Mouse (Mus musculus) midbrain, embryonic 14.5 days (tissue): ENCODE measurements around the gene Hist1h2bb. TPM values are rescaled to one million over a fixed set of nuclear protein-coding genes. Genes with fewer than 3 reads are reported as not detected.
"Not testable (repeated sequence)": the region's sequence is repeated elsewhere in the genome, so short reads cannot be mapped to it uniquely, and the experiment has no call there.

ENCODE experiments used
- ATAC-seq: fragments of 200-750 bp; cut with Nextera tagmentation; 2 replicates; pipeline ENCODE4 v1.8.0; 2017; ENCODE audit warnings: moderate number of reproducible peaks, moderate library complexity; ENCODE audit not compliant: low FRiP score, low TSS enrichment
- DNase-seq: peaks from one replicate; pipeline ENCODE4 v3.0.0-alpha.2; 2015
- H3K27ac ChIP-seq: fragments of 300-500 bp; sonication (generic); replicated peaks from 2 replicates; pipeline ENCODE4 v1.5.1; 2014; ENCODE audit warnings: mild to moderate bottlenecking, low read depth, low read length, moderate library complexity
- H3K27me3 ChIP-seq: fragments of 300-500 bp; sonication (generic); 2 replicates; pipeline ENCODE4 v1.6.1; 2014; ENCODE audit warnings: low read length, control low read depth, mixed read lengths; ENCODE audit not compliant: control insufficient read depth, insufficient read depth
- H3K36me3 ChIP-seq: fragments of 300-500 bp; sonication (generic); 2 replicates; pipeline ENCODE4 v1.6.1; 2014; ENCODE audit warnings: low read length, control low read depth; ENCODE audit not compliant: control insufficient read depth, insufficient read depth
- H3K4me1 ChIP-seq: fragments of 300-500 bp; sonication (generic); 2 replicates; pipeline ENCODE4 v1.6.1; 2014; ENCODE audit warnings: mild to moderate bottlenecking, antibody characterized with exemption, low read length, control low read depth; ENCODE audit not compliant: control insufficient read depth, insufficient read depth
- H3K4me2 ChIP-seq: fragments of 300-500 bp; sonication (generic); 2 replicates; pipeline ENCODE4 v1.6.1; 2014; ENCODE audit warnings: mild to moderate bottlenecking, low read length, moderate library complexity
- H3K4me3 ChIP-seq: fragments of 300-500 bp; sonication (generic); replicated peaks from 2 replicates; pipeline ENCODE4 v1.5.1; 2014; ENCODE audit warnings: low read depth, low read length
- H3K9ac ChIP-seq: fragments of 300-500 bp; sonication (generic); replicated peaks from 2 replicates; pipeline ENCODE4 v1.6.1; 2014; ENCODE audit warnings: mild to moderate bottlenecking, low read length, moderate library complexity
- H3K9me3 ChIP-seq: fragments of 300-500 bp; sonication (generic); 2 replicates; pipeline ENCODE4 v1.6.1; 2016; ENCODE audit warnings: low read length, control low read depth, mixed read lengths; ENCODE audit not compliant: control insufficient read depth
- WGBS: fragments of 180-500 bp; shearing (Covaris S2); extraction: QIAGEN DNeasy Blood & Tissue Kit; methylation state at CpG from one replicate; pipeline ENCODE4 v1.1.7; 2014; 5-methylcytosine and 5-hydroxymethylcytosine counted together
- polyA plus RNA-seq: library from polyadenylated mRNA; unstranded; fragments of >200 nt; fragmentation: Nextera tagmentation; extraction: Ambion mirVana; gene quantifications from 2 replicates; pipeline ENCODE4 v1.2.1, GENCODE M21; 2014

The Hist1h2bb gene
- polyA plus RNA-seq, 1 experiment from 2014 or later: 0.51 TPM

DNA sequence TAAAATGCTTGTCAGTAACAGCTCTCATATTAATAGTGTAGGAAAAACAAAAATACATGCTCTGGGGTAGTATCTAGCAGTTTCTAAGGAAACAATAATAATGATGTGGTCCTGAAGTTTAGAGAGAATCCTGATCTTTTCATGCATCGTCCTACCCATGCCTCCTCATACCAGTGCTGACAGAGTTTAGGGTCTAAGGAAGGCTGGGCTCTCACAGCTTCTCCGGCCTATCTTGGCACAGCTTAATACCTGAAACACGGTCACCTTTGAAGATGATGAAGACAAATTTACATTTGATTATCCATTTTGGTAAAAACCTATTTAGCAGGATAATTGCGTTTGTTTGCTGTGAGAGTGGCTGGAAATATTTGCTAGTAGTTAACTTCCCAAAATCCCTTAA, 2.6 kb upstream of the Hist1h2bb start:
- no peak overlapping the region for H3K4me3 ChIP-seq
- WGBS: 40% methylated on average over 4 of the region's 4 CpGs
- H3K4me1 ChIP-seq: peaks cover 23% of the 10 kb centered on the region
- peak overlapping the region; percentile 69; the same call in 1 of the 2 replicates for H3K4me2 ChIP-seq
- H3K27me3 ChIP-seq: no peaks in the 10 kb centered on the region
- H3K9ac ChIP-seq: no peak overlapping the region
- H3K27ac ChIP-seq: no peak overlapping the region
- DNase-seq: no peak
- H3K9me3 ChIP-seq: no peaks in the 10 kb centered on the region
- no peak for ATAC-seq
- H3K36me3 ChIP-seq: no peaks in the 10 kb centered on the region

DNA sequence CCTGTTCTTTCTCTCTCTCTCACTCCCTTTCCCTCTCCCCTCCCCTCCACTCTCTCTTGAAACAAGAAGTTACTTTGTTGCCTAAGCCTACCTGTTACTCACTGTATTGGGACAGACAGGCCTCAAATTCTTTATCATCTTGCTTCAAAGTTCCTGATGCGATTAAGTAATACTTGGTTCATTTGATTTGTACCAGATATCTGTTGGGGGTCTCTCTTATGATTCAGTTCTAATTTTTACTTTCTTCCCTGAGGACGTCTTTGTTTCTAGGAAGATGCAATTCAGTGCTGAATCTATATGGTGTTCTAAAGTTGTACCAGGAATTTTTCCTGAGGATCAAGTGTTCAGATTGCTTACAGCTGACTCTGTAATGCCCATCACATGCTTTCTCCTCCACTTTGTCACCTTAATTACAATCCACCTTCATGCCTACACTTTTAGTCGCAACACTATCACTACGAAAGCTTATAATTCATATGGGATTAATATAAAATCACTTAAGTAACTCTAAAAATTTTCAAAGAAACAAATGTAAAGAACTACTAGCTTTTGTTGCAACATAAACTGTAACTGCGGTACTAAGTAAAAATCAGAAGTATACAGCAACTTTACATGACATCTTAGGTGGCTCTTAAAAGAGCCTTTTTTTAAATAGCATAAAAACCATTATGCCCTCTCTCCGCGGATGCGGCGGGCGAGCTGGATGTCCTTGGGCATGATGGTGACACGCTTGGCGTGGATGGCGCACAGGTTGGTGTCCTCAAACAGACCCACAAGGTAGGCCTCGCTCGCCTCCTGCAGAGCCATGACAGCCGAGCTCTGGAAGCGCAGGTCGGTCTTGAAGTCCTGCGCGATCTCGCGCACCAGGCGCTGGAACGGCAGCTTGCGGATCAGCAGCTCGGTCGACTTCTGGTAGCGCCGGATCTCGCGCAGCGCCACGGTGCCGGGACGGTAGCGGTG, 1.8 kb upstream of the Hist1h2bb start:
- Histone ChIP-seq H3K27me3 (no peaks in the 10 kb centered on the region), H3K9me3 (no peaks in the 10 kb centered on the region), H3K4me2 (peak overlapping the region; percentile 69), H3K4me1 (peaks cover 17% of the 10 kb centered on the region), H3K4me3 (peak overlapping the region; percentile 20; the same call in 1 of the 2 replicates), H3K36me3 (no peaks in the 10 kb centered on the region), H3K9ac (no peak overlapping the region), H3K27ac (no peak overlapping the region)
- ATAC-seq: no peak
- under 1% methylated on average over 18 of the region's 36 CpGs for WGBS
- no peak for DNase-seq

DNA sequence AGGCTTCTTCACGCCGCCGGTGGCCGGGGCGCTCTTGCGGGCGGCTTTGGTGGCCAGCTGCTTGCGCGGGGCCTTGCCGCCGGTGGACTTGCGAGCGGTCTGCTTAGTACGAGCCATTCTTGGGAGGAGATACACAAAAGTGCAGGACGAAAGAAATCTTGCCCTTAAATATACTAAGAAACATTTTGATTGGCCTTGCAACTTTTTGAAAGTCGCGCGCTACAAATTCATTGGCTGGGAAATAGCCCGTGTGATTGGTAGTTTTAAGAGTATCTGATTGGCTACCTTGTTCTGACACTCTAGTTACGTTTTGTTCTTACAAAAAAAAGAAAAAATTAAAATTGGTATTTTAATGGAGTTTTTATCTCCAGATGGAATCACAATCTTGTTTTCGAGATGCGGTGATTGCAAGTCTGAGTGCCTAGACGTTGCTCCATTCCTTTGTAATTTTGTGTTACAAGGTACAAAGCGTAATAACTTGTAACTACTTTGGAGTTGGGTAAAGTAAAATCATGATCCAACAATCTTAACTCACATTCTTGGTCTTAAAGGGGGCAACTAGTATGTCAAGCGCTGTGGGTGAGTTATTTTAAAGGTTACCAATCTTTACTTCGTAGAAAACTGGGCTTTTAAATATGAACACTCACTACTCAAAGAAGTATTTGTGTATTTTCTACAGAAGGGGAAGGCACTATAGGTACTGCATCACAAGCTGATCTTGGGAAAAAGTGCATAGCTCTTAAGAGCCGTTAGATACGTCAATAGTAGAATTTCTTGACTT, 963 bp upstream of the Hist1h2bb start, which contains the start of gene Hist1h3c:
Gene Hist1h3c (minus strand): TSS at position 222 of the 781 bp plus-strand sequence.
- peak; percentile 79 for ATAC-seq
- H3K36me3 ChIP-seq: no peaks in the 10 kb centered on the region
- under 1% methylated on average over 25 of the region's 28 CpGs for WGBS
- H3K27ac ChIP-seq: peak within 1 kb of the TSS; percentile 88
- H3K4me2 ChIP-seq: peak within 1 kb of the TSS; percentile 69
- H3K4me3 ChIP-seq: peak within 1 kb of the TSS; percentile 31
- peaks cover 11% of the 10 kb centered on the region for H3K4me1 ChIP-seq
- no peaks in the 10 kb centered on the region for H3K9me3 ChIP-seq
- DNase-seq: peak; percentile 95
- H3K9ac ChIP-seq: peak within 1 kb of the TSS; percentile 39; the same call in 1 of the 2 replicates
- no peaks in the 10 kb centered on the region for H3K27me3 ChIP-seq

DNA sequence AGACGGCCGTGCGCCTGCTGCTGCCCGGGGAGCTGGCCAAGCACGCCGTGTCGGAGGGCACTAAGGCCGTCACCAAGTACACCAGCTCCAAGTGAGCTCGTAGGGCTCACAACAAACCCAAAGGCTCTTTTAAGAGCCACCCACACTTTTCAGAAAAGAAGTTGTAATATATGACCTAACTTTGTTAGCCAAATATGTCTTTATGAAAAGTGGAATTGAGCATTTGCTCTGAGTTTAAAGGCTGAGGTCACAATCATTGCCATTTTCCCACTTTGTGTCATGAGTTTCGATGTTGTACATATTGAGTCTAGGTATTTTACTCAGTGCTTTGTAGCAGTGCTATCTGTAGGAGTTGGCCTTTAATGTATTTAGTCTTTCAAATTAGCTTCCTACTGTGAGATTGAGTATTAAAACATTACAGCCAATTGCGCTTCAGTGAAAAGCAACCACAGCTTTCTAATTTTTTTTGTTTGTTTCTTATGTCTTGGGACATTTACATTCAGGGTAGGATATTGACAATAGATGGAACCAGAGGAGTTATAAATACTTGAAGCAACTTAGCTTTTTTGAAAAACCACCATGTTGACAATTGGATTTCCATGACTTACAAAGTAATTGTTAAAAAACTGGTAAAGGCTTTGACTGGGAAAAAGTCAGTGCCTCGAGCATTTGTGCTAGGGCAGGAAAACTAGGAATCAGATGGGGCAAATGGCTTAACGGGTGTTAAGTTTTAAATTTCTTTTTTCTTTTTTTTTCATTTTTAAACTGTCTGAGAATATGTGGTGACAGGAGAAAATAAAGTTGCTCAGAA, 752 bp downstream of the Hist1h2bb start:
- Histone ChIP-seq H3K4me3 (peak overlapping the region; percentile 31), H3K36me3 (no peaks in the 10 kb centered on the region), H3K4me2 (peak overlapping the region; percentile 69), H3K9ac (peak overlapping the region; percentile 36), H3K9me3 (no peaks in the 10 kb centered on the region), H3K27me3 (no peaks in the 10 kb centered on the region), H3K4me1 (peaks cover 15% of the 10 kb centered on the region), H3K27ac (peak overlapping the region; percentile 88)
- no peak for DNase-seq
- no peak for ATAC-seq
- WGBS: 2% methylated on average over 9 of the region's 13 CpGs

DNA sequence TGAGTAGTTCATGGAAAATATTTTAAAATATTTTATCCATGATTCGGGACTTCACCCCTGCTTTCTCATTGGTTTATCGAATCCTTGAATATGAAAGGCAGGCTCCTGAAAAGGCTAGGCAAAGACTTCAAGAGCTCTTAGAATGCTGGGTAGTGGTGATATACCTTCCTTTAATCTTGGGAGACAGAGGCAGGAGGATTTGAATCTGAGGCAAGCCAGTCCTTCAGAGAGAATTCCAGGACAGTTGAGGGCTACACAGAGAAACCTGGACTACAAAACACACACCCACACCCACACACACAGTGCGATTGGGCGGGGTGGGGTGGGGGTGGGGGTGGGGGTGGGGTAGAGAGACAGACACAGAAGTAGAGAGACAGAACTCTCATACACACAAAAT, 1.4 kb downstream of the Hist1h2bb start:
- ATAC-seq (no peak), DNase-seq (no peak)
- no peak overlapping the region for H3K4me3 ChIP-seq
- WGBS: 6% methylated on average over 4 of the region's 4 CpGs
- H3K27ac ChIP-seq: no peak overlapping the region
- peak overlapping the region; percentile 69; the same call in 1 of the 2 replicates for H3K4me2 ChIP-seq
- H3K9ac ChIP-seq: no peak overlapping the region
- H3K4me1 ChIP-seq: peaks cover 15% of the 10 kb centered on the region
- no peaks in the 10 kb centered on the region for H3K9me3 ChIP-seq
- no peaks in the 10 kb centered on the region for H3K36me3 ChIP-seq
- no peaks in the 10 kb centered on the region for H3K27me3 ChIP-seq

DNA sequence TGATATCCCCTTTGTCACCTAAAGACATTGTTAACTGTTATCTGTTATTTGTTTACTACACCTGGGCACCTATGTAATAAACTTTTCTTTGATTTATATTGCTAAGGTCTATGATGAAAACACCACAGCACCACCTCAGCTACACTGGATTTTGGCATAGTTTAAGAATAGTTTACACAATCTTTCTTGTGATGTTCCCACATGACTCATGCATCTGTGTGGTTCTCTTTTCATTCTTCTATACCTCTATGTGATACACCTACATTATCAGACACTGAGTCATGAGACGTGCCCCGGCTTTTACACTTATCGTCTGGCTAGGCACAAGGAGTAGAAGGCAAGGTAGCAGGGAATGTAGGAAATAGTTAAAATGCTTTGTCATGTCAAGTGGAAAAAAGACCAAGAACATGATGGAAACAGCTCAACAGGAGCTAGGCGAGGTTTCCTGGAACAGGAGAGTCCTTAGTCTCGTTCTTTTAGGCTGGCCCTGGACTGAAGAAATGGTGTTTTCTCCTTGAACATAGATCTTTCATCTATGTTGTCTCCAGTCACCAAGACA, 3.1 kb downstream of the Hist1h2bb start:
- DNase-seq (no peak), ATAC-seq (no peak)
- Histone ChIP-seq H3K4me1 (peaks cover 15% of the 10 kb centered on the region), H3K9ac (no peak overlapping the region), H3K36me3 (no peaks in the 10 kb centered on the region), H3K4me3 (no peak overlapping the region), H3K4me2 (0 out of 2 replicates have a peak overlapping the region, but pooled peaks have one; percentile 19), H3K27ac (no peak overlapping the region; the same call in 1 of the 2 replicates), H3K9me3 (no peaks in the 10 kb centered on the region), H3K27me3 (no peaks in the 10 kb centered on the region)
- WGBS: 92% methylated on average over 5 of the region's 5 CpGs

DNA sequence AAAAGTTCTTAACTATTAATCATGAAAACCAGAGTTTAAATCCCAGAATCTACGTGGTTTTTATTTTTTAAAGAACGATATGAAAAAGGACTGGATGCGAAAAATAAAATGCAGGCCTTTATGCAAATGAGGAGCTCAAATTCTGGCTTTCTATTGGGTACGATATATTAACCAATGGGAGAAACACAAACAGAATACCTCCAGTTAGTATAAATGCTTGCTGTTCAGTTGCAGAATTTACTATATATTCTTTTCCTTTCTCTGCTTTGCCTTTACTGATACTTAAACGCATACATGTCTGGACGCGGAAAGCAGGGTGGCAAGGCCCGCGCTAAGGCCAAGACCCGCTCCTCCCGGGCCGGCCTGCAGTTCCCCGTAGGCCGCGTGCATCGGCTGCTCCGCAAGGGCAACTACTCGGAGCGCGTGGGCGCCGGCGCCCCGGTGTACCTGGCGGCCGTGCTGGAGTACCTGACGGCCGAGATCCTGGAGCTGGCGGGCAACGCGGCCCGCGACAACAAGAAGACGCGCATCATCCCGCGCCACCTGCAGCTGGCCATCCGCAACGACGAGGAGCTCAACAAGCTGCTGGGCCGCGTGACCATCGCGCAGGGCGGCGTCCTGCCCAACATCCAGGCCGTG, 4.4 kb downstream of the Hist1h2bb start, which contains the start of gene Hist1h2ab:
Gene Hist1h2ab (plus strand): TSS at position 288 of the 639 bp plus-strand sequence.
- peak within 1 kb of the TSS; percentile 67 for H3K4me2 ChIP-seq
- DNase-seq (peak; percentile 84), ATAC-seq (peak; percentile 68; the same call in 1 of the 2 replicates)
- H3K4me1 ChIP-seq: peaks cover 12% of the 10 kb centered on the region
- 1% methylated on average over 29 of the region's 47 CpGs for WGBS
- not testable (repeated sequence) for H3K9me3 ChIP-seq, H3K36me3 ChIP-seq, H3K27me3 ChIP-seq
- peak within 1 kb of the TSS; percentile 26; the same call in 1 of the 2 replicates for H3K9ac ChIP-seq
- peak within 1 kb of the TSS; percentile 90 for H3K27ac ChIP-seq
- peak within 1 kb of the TSS; percentile 40 for H3K4me3 ChIP-seq
